Mouse (Mus musculus) c-Kit-negative CD71-positive TER-119-positive erythroid progenitor cells, embryonic 14.5 days (primary cell): ENCODE measurements around the gene Gm11111.
"Not testable (repeated sequence)": the region's sequence is repeated elsewhere in the genome, so short reads cannot be mapped to it uniquely, and the experiment has no call there.

Source experiments
- DNase-seq: peaks from one replicate; pipeline ENCODE4 v3.0.0-alpha.2; 2013; ENCODE audit warnings: low read depth, low spot score

The Gm11111 gene

GRCm38 (mm10) chr5:98552395-98552794 lies at the start of gene Gm11111:
Gene Gm11111, plus strand, starts transcription at chr5:98552695.
- DNase-seq, result no peak

GRCm38 (mm10) chr5:98516214-98516613 lies 36.3 kb upstream of the Gm11111 start:
- DNase-seq, result no peak

GRCm38 (mm10) chr5:98520118-98520517 lies 32.4 kb upstream of the Gm11111 start:
- no peak for DNase-seq

GRCm38 (mm10) chr5:98522270-98522977 lies 30.1 kb upstream of the Gm11111 start:
- DNase-seq, result no peak

GRCm38 (mm10) chr5:98523050-98523449 lies 29.4 kb upstream of the Gm11111 start:
- DNase-seq, result no peak

- DNase-seq, result no peak
These were observed 28.7 kb upstream of the Gm11111 start for GRCm38 (mm10) chr5:98523783-98524182.

- DNase-seq, result no peak
These were observed 11.2 kb upstream of the Gm11111 start for GRCm38 (mm10) chr5:98541333-98541732.

GRCm38 (mm10) chr5:98550285-98550684 lies 2.2 kb upstream of the Gm11111 start:
- no peak for DNase-seq

GRCm38 (mm10) chr5:98550873-98551272 lies 1.6 kb upstream of the Gm11111 start:
- no peak for DNase-seq

- no peak for DNase-seq
These were observed 511 bp downstream of the Gm11111 start for GRCm38 (mm10) chr5:98552811-98553601.

GRCm38 (mm10) chr5:98561301-98561700 lies 8.8 kb downstream of the Gm11111 start:
- DNase-seq, result no peak

- DNase-seq, result no peak
These were observed 10.3 kb downstream of the Gm11111 start for GRCm38 (mm10) chr5:98562806-98563205.

- DNase-seq, result no peak
These were observed 11.3 kb downstream of the Gm11111 start for GRCm38 (mm10) chr5:98563801-98564200.

GRCm38 (mm10) chr5:98566461-98567193 lies 14.1 kb downstream of the Gm11111 start:
- no peak for DNase-seq

- no peak for DNase-seq
These were observed 16.0 kb downstream of the Gm11111 start for GRCm38 (mm10) chr5:98568481-98568880.

GRCm38 (mm10) chr5:98569029-98569513 lies 16.6 kb downstream of the Gm11111 start:
- no peak for DNase-seq

- DNase-seq, result no peak
These were observed 19.9 kb downstream of the Gm11111 start for GRCm38 (mm10) chr5:98572392-98572791.

GRCm38 (mm10) chr5:98574711-98575470 lies 22.4 kb downstream of the Gm11111 start:
- DNase-seq, result no peak

- no peak for DNase-seq
These were observed 23.0 kb downstream of the Gm11111 start for GRCm38 (mm10) chr5:98575471-98575834.

GRCm38 (mm10) chr5:98576538-98576937 lies 24.0 kb downstream of the Gm11111 start:
- not testable (repeated sequence) for DNase-seq

GRCm38 (mm10) chr5:98578398-98578797 lies 25.9 kb downstream of the Gm11111 start:
- no peak for DNase-seq
